Mouse (Mus musculus): ENCODE results near the gene Gpr4.

Gpr4 gene

DNA sequence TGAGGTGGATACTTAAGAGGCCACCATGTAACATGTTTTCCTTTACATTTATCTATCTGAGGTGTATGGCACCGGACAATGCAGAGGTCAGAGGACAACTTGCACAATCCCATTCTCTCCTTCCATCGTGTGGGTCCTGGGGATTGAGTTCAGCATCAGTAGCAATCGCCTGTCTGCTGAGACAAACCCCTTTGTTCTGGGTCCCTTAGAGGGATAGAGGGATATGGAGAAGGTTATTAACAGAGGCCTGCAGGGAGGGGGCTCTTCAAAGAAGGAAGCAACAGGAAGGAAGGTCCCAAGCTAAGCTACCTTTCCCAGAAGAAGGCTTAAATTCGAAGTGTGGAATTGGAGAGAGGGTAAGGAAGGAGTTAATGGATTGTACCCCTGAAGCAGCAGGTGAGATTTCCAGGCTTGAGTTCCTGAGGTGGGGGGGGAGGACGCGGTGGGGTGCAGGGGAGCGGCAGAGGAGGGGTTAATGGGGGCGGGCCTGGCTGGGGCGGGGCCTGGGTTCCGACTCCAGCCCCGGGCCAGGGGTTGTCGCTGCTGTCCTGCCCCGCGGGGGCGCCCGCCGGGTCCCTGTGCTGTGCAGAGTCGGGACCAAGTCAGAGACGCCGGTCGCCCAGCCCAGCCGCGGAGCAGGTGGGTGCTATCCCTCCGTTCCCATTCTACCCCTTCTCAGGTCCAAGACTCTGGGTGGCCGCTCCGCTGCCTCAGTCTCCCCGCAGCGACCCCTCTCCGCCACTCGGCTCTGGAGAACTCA, at the start of gene Gpr4:
TSS of gene Gpr4 (plus strand) at position 543 of the 760 bp plus-strand sequence.
- peak; percentile 64 to 77 for DNase-seq

DNA sequence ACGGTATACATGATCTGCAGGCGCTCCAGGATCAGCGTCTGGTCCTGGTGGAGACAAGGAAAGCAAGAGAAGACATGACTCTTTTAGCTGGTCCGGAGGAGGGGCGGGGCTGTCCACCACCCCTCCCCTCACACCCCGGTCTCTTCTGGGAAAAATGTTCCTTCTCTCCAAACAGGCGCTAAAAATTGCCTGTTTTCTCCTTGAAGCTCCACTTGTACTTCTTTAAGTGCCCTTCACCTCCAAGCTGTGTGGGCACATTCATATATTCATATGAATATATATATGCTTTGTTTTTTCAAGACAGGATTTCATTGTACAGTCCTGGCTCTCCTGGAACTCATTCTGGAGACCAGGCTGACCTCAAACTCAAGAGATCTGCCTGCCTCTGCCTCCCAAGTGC, 49.4 kb upstream of the Gpr4 start:
- no peak for DNase-seq

GRCm38 (mm10) chr7:19163752-19164151, 48.6 kb upstream of the Gpr4 start:
- no peak for DNase-seq

- DNase-seq, result peak; percentile 46 to 59
Observed at GRCm38 (mm10) chr7:19164189-19164588, 48.1 kb upstream of the Gpr4 start.

DNA sequence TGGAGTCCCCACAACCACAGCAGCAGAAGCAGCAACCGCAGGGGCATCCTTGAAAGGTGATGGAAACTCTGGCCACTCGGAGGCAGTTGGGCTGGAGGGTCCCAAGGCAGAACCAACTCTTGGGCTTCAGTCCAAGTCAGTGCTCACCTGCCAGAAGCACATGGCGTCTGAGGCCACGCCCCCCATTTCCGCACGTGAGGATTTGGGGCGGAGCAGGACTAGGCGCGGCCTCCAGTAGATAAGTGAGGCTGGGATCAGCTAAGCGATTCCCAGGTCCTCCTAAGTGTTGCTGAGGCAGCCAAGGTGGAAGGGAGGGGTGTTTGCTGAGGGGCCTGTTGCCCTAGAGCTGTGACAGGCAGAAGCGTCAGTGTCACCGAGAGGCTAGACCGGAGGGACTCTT, 47.4 kb upstream of the Gpr4 start:
- DNase-seq, result peak in 1 of 2 experiments; percentile 34

DNA sequence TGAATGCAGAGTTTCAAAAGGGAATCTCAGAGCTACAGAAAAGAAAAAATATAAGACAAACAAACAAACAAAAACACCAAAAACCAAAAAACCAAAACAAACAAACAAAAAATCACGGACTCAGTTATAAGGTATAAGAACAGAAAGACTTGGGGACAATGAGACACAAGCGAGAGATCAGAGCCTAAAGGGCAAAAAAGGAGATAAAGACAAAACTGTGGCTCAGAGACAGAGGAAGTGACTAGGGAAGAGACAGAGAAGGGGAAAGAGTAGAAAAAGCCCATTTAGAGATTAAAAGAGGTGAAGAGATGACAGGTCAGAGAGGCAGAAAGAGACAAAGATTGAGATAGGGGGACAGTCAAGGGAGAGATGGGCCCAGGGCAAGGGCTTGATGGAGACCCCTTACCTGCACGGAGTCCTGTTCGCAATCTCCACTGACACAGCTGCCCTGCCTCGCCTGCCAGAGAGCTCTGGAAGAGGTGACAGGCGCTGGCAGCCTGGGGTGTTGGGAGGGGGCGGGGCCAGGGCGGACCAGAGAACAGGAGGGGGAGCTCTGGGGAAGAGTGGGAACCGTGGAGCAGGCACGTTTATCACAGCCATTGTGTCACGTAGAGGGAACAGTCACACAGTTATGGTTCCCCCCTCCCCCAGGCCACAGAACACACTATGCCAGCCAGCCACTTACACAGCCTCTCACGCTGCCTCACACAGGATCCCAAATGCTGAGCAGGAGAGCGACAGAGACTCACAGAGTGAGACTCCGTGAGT, 46.5 kb upstream of the Gpr4 start, which contains the start of gene Gipr:
TSS of gene Gipr (minus strand) at position 472 of the 768 bp plus-strand sequence.
- peak in 1 of 2 experiments; percentile 38 for DNase-seq

DNA sequence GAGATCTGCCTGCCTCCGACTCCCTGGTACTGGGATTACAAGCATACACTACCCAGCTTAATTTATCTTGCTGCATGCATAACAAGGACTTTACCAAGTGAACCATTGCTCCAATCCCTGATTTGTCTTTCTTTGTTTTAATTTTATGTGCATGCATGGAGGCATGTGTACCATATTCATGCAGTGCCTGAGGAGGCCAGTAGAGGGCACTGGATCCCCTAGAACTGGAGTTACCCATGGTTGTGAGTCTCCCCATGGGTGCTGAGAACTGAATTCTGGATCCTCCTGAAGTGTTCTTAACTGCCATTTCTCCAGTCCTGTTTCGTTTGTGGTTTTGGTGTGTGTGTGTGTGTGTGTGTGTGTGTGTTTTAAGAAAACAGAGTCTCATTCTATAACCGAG, 45.3 kb upstream of the Gpr4 start:
- no peak for DNase-seq

GRCm38 (mm10) chr7:19169506-19169905, 42.8 kb upstream of the Gpr4 start:
- no peak for DNase-seq

GRCm38 (mm10) chr7:19170142-19170541, 42.2 kb upstream of the Gpr4 start:
- no peak for DNase-seq

DNA sequence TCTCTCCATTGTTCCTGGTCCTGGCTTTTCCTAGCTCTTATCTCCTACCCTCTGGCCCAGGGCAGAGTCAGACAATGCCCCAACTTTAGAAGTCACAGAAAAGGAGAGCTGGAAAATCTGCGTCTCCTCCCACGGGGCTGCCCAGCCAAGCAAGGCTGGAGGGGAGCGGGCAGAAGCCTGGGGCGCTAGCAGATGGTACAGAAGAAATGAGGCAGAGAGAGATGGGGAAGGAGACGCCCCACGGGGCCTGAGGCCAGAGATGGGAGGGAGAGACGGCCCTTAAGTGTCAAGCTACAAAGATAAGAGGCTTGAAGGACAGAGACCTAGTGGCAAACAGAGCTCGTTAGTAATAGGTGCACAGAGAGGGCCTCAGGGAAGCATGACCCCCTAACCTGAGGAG, 40.5 kb upstream of the Gpr4 start:
- DNase-seq, result no peak

DNA sequence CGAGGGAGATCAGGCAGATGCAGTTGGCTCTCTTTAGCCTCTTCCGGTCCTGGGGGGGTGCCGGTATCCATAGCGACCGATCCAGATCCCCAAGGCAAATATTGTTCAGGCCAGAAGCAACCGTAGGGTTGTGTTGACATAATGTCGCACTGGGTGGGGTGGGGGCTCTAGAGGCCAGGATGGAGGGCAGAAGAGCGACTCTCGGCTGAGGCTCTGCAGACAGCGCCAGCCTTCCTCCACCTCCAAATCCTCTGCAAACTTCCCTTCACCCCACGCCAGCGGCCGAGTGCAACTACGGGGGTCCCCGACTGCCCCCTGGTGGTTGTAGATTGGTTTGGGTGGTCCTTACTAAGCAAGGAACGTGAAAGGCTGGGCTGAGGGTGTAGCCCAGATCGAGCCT, 39.5 kb upstream of the Gpr4 start:
- DNase-seq, result peak; percentile 83 to 89

GRCm38 (mm10) chr7:19175708-19176515, 36.4 kb upstream of the Gpr4 start, which contains the start of gene Eml2:
Eml2 (plus strand) TSS chr7:19176421.
- DNase-seq, result peak; percentile 47 to 51

DNA sequence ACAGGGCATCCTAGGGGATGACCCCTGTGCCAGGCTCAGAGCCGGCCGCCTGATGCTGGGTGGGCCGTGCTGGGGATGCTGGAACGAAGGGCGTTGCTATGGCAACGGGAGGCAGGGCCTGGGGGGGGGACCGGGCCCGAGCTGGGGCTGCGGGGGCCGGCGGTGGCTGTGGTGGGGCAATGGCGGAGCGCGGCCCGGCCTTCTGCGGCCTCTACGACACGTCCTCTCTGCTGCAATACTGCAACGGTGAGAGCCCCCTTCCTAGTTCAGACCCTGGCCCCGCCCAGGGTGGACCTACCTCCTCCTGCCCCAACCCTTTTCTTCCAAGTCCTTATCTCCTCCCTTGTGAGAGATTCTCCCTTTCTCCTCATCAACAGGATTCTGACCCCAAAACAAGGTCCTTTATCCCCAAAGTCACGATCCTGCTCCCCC, 35.8 kb upstream of the Gpr4 start:
- no peak for DNase-seq

GRCm38 (mm10) chr7:19177216-19177615, 35.1 kb upstream of the Gpr4 start:
- DNase-seq, result no peak

GRCm38 (mm10) chr7:19178035-19178434, 34.3 kb upstream of the Gpr4 start:
- DNase-seq, result no peak

DNA sequence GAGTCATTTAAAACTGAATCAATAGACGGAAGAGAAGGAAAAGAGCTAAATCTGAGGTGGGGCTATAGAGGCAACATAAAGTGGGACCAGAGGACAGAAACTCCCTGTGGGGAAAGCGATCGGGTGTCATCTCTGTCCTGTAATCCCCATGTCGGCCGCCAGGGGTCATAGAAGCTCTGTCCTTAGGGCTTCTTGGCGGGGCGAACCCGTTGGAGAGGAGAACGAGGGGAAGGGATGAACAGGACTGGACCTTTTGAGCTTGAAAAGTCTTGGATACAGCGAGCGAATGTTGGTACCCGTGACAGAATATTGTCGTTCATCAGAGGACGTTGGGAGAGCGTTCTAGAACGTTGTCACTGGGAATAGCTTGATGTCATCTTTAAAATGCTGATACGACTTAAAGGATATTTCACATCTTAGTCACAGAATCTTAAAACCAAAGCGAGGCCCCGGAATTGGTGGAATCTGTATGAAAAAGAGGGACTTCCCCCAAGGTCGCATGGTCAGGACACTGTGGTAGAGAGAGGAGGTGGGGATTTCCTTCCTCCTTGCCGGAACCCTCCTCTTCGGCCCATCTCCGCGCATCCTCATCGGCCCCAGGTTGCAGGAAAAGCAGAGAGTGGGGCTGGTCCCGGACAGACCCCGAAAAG, 33.8 kb upstream of the Gpr4 start:
- DNase-seq, result peak; percentile 58 to 81

DNA sequence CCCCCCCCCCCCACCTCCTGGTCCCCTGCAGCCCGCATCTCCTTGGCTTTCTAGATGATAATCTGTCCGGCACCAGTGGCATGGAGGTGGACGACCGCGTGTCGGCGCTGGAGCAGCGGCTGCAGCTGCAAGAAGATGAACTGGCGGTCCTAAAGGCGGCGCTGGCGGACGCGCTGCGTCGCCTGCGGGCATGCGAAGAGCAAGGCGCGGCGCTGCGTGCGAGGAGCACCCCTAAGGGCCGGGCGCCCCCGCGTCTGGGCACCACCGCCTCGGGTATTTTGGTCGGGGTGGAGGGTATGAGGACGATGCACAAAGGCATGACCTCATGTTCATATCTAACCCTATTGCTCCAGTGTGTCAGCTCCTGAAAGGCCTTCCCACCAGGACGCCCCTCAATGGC, 33.2 kb upstream of the Gpr4 start:
- peak; percentile 80 for DNase-seq

GRCm38 (mm10) chr7:19179936-19180335, 32.4 kb upstream of the Gpr4 start:
- no peak for DNase-seq

- DNase-seq, result peak; percentile 68 to 76
Observed at GRCm38 (mm10) chr7:19180862-19181429, 31.4 kb upstream of the Gpr4 start.

- DNase-seq, result no peak
Observed at GRCm38 (mm10) chr7:19184250-19184649, 28.1 kb upstream of the Gpr4 start.

DNA sequence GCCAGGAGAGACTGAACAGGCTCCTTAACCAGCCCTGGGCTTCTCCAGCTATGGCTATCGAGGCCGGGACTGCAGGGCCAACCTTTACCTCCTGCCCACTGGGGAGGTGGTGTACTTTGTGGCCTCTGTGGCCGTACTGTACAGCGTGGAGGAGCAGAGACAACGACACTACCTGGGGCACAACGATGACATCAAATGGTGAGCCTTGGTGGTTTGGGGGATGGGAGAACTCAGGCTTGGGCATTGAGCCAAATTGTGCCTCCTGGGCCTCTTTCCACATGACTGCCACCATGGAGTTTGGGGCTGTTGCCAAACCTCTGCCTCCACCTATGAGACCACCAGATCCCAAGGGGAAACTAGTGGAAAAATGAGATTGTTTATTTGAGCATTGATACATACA, 27.6 kb upstream of the Gpr4 start:
- no peak for DNase-seq

- DNase-seq, result no peak
Observed at GRCm38 (mm10) chr7:19194676-19195075, 17.7 kb upstream of the Gpr4 start.
